Mouse (Mus musculus): Measurements from ENCODE around the gene Rnf215. TPM values are rescaled to one million over a fixed set of nuclear protein-coding genes. Genes with fewer than 3 reads are reported as not detected.
"Not testable (repeated sequence)": the region's sequence is repeated elsewhere in the genome, so short reads cannot be mapped to it uniquely, and the experiment has no call there.

The Rnf215 gene
- polyA plus RNA-seq, 1 experiment from 2014 or later = 11.6 TPM

- H3K4me1 ChIP-seq (replicated peaks; ENCODE audit: control insufficient read depth, insufficient read depth, low read length) = peaks cover 10% of the 10 kb centered on the region
- not testable (repeated sequence) for H3K4me2 ChIP-seq; H3K27ac ChIP-seq (ENCODE audit: low read depth, low read length); H3K9me3 ChIP-seq (ENCODE audit: control insufficient read depth, low read length); DNase-seq (ENCODE audit: low spot score); H3K4me3 ChIP-seq (ENCODE audit: low read depth, low read length); ATAC-seq (replicated peaks; ENCODE audit: low FRiP score); H3K9ac ChIP-seq (ENCODE audit: low read depth, low read length); H3K27me3 ChIP-seq (replicated peaks; ENCODE audit: control insufficient read depth, insufficient read depth, low read length)
- 85% methylated on average over 6 of the region's 6 CpGs for WGBS
- H3K36me3 ChIP-seq (ENCODE audit: control insufficient read depth, insufficient read depth, low read length) = peaks cover 17% of the 10 kb centered on the region
These were observed 50.5 kb downstream of the Rnf215 start for GRCm38 (mm10) chr11:4185480-4185879.

- under 1% methylated on average over 71 of the region's 71 CpGs for WGBS
These were observed 51.7 kb downstream of the Rnf215 start, which contains the start of gene Tbc1d10a for GRCm38 (mm10) chr11:4186486-4187317. Tbc1d10a (plus strand) TSS chr11:4186789.

GRCm38 (mm10) chr11:4187318-4187700, 52.3 kb downstream of the Rnf215 start:
- H3K36me3 ChIP-seq (ENCODE audit: control insufficient read depth, insufficient read depth, low read length) = no peaks in the 10 kb centered on the region
- H3K9ac ChIP-seq (ENCODE audit: low read depth, low read length) = peak overlapping the region; percentile 91
- H3K27ac ChIP-seq (ENCODE audit: low read depth, low read length) = no peak overlapping the region
- no peaks in the 10 kb centered on the region for H3K9me3 ChIP-seq (ENCODE audit: control insufficient read depth, low read length)
- no peak for DNase-seq (ENCODE audit: low spot score)
- peaks cover 12% of the 10 kb centered on the region for H3K4me1 ChIP-seq (replicated peaks; ENCODE audit: control insufficient read depth, insufficient read depth, low read length)
- ATAC-seq (replicated peaks; ENCODE audit: low FRiP score) = no peak
- no peaks in the 10 kb centered on the region for H3K27me3 ChIP-seq (replicated peaks; ENCODE audit: control insufficient read depth, insufficient read depth, low read length)
- 19% methylated on average over 9 of the region's 9 CpGs for WGBS
- H3K4me2 ChIP-seq = peak overlapping the region; percentile 96
- peak overlapping the region; percentile 91 for H3K4me3 ChIP-seq (ENCODE audit: low read depth, low read length)

More at GRCm38 (mm10) chr11:4186486-4187317, 51.7 kb downstream of the Rnf215 start, which contains the start of gene Tbc1d10a:
- Histone ChIP-seq H3K27me3 (replicated peaks; ENCODE audit: control insufficient read depth, insufficient read depth, low read length) (no peaks in the 10 kb centered on the region), H3K4me1 (replicated peaks; ENCODE audit: control insufficient read depth, insufficient read depth, low read length) (peaks cover 12% of the 10 kb centered on the region), H3K36me3 (ENCODE audit: control insufficient read depth, insufficient read depth, low read length) (peaks cover 5% of the 10 kb centered on the region; the same call in 1 of the 2 replicates), H3K27ac (ENCODE audit: low read depth, low read length) (peak within 1 kb of the TSS; percentile 25; the same call in 1 of the 2 replicates), H3K4me3 (ENCODE audit: low read depth, low read length) (peak within 1 kb of the TSS; percentile 91), H3K4me2 (peak within 1 kb of the TSS; percentile 96), H3K9ac (ENCODE audit: low read depth, low read length) (peak within 1 kb of the TSS; percentile 91), H3K9me3 (ENCODE audit: control insufficient read depth, low read length) (no peaks in the 10 kb centered on the region)
- DNase-seq (ENCODE audit: low spot score) (peak; percentile 96), ATAC-seq (replicated peaks; ENCODE audit: low FRiP score) (peak; percentile 100)

- Histone ChIP-seq H3K27me3 (replicated peaks; ENCODE audit: control insufficient read depth, insufficient read depth, low read length) (no peaks in the 10 kb centered on the region), H3K4me3 (ENCODE audit: low read depth, low read length) (no peak overlapping the region), H3K36me3 (ENCODE audit: control insufficient read depth, insufficient read depth, low read length) (no peaks in the 10 kb centered on the region), H3K9me3 (ENCODE audit: control insufficient read depth, low read length) (no peaks in the 10 kb centered on the region), H3K4me2 (no peak overlapping the region), H3K4me1 (replicated peaks; ENCODE audit: control insufficient read depth, insufficient read depth, low read length) (peaks cover 12% of the 10 kb centered on the region), H3K9ac (ENCODE audit: low read depth, low read length) (no peak overlapping the region), H3K27ac (ENCODE audit: low read depth, low read length) (no peak overlapping the region)
- DNase-seq (ENCODE audit: low spot score) (no peak), ATAC-seq (replicated peaks; ENCODE audit: low FRiP score) (no peak)
- 74% methylated on average over 6 of the region's 6 CpGs for WGBS
These were observed 54.2 kb downstream of the Rnf215 start for GRCm38 (mm10) chr11:4189182-4189581.

- no peaks in the 10 kb centered on the region for H3K36me3 ChIP-seq (ENCODE audit: control insufficient read depth, insufficient read depth, low read length)
- H3K4me2 ChIP-seq = no peak overlapping the region
- no peak for ATAC-seq (replicated peaks; ENCODE audit: low FRiP score)
- H3K27me3 ChIP-seq (replicated peaks; ENCODE audit: control insufficient read depth, insufficient read depth, low read length) = no peaks in the 10 kb centered on the region
- H3K9ac ChIP-seq (ENCODE audit: low read depth, low read length) = no peak overlapping the region
- H3K4me1 ChIP-seq (replicated peaks; ENCODE audit: control insufficient read depth, insufficient read depth, low read length) = peaks cover 12% of the 10 kb centered on the region
- 82% methylated on average over 3 of the region's 3 CpGs for whole genome bisulfite sequencing
- no peak for DNase-seq (ENCODE audit: low spot score)
- no peak overlapping the region for H3K4me3 ChIP-seq (ENCODE audit: low read depth, low read length)
- H3K9me3 ChIP-seq (ENCODE audit: control insufficient read depth, low read length) = no peaks in the 10 kb centered on the region
- no peak overlapping the region for H3K27ac ChIP-seq (ENCODE audit: low read depth, low read length)
These were observed 55.7 kb downstream of the Rnf215 start for GRCm38 (mm10) chr11:4190677-4191076.

Small RNA genes lying within 50 kb of the gene (microRNA-seq; reads per million reads assigned to microRNA genes)
- gene Mir3060 (ENCODE audit: borderline number of aligned reads) = 8.4 reads per million, percentile 21 among the genes with 10 or more reads in this experiment

Other genes with a start within 250 kb of the Rnf215 start
- not detected in 2 replicates for gene 4921536K21Rik, start 240.1 kb upstream of the Rnf215 start, polyA plus RNA-seq (2014; fragmentation: Nextera tagmentation; extraction: Ambion mirVana)
- 2.0 and 2.5 TPM in 2 replicates for gene Dusp18, start 240.0 kb upstream of the Rnf215 start, polyA plus RNA-seq (2014; fragmentation: Nextera tagmentation; extraction: Ambion mirVana)
- 0.97 and 1.4 TPM in 2 replicates for gene Slc35e4, start 220.5 kb upstream of the Rnf215 start, polyA plus RNA-seq (2014; fragmentation: Nextera tagmentation; extraction: Ambion mirVana)
- 21.1 and 22.7 TPM in 2 replicates for gene Tcn2, start 203.0 kb upstream of the Rnf215 start, polyA plus RNA-seq (2014; fragmentation: Nextera tagmentation; extraction: Ambion mirVana)
- gene Pes1, start 171.2 kb upstream of the Rnf215 start, polyA plus RNA-seq (2014; fragmentation: Nextera tagmentation; extraction: Ambion mirVana) = 105 and 112 TPM in 2 replicates
- 0.16 and 0.29 TPM in 2 replicates for gene 4930556J24Rik, start 158.4 kb upstream of the Rnf215 start, polyA plus RNA-seq (2014; fragmentation: Nextera tagmentation; extraction: Ambion mirVana)
- 0.87 and 1.5 TPM in 2 replicates for gene Gal3st1, start 151.6 kb upstream of the Rnf215 start, polyA plus RNA-seq (2014; fragmentation: Nextera tagmentation; extraction: Ambion mirVana)
- gene Sec14l4, start 103.7 kb upstream of the Rnf215 start, polyA plus RNA-seq (2014; fragmentation: Nextera tagmentation; extraction: Ambion mirVana) = 0.88 and 1.1 TPM in 2 replicates
- gene Sec14l3, start 70.4 kb upstream of the Rnf215 start, polyA plus RNA-seq (2014; fragmentation: Nextera tagmentation; extraction: Ambion mirVana) = not detected in 2 replicates
- gene Mtfp1, start 39.8 kb upstream of the Rnf215 start, polyA plus RNA-seq (2014; fragmentation: Nextera tagmentation; extraction: Ambion mirVana) = 48.8 and 51.8 TPM in 2 replicates
- gene Sec14l2, start 11.8 kb upstream of the Rnf215 start, polyA plus RNA-seq (2014; fragmentation: Nextera tagmentation; extraction: Ambion mirVana) = 6.2 and 6.8 TPM in 2 replicates
- 2.2 and 2.3 TPM in 2 replicates for gene Ccdc157, start 25.1 kb downstream of the Rnf215 start, polyA plus RNA-seq (2014; fragmentation: Nextera tagmentation; extraction: Ambion mirVana)
- 76.0 and 76.7 TPM in 2 replicates for gene Sf3a1, start 25.1 kb downstream of the Rnf215 start, polyA plus RNA-seq (2014; fragmentation: Nextera tagmentation; extraction: Ambion mirVana)
- 13.2 and 13.6 TPM in 2 replicates for gene Tbc1d10a, start 51.6 kb downstream of the Rnf215 start, polyA plus RNA-seq (2014; fragmentation: Nextera tagmentation; extraction: Ambion mirVana)
- gene Castor1, start 83.0 kb downstream of the Rnf215 start, polyA plus RNA-seq (2014; fragmentation: Nextera tagmentation; extraction: Ambion mirVana) = 2.0 and 2.4 TPM in 2 replicates
- 0.32 and 0.33 TPM in 2 replicates for gene Osm, start 101.2 kb downstream of the Rnf215 start, polyA plus RNA-seq (2014; fragmentation: Nextera tagmentation; extraction: Ambion mirVana)
- 0.06 TPM in 1 of 2 replicates, not detected in the other for gene Lif, start 122.4 kb downstream of the Rnf215 start, polyA plus RNA-seq (2014; fragmentation: Nextera tagmentation; extraction: Ambion mirVana)